Mouse (Mus musculus) small intestine, adult 2 months (tissue): ENCODE measurements around the gene Dapk2.

Source experiments
- CTCF ChIP-seq: fragments of 200-500 bp; IDR thresholded peaks from 2 replicates; pipeline ENCODE4 v1.5.1; 2012; ENCODE audit warnings: low read depth, mild to moderate bottlenecking, control low read depth, inconsistent platforms, low read length, moderate library complexity, mixed read lengths; ENCODE audit not compliant: insufficient replicate concordance, insufficient read length; ENCODE audit errors: extremely low read depth
- POLR2A ChIP-seq: fragments of 200-500 bp; IDR thresholded peaks from 2 replicates; pipeline ENCODE4 v1.6.1; 2012; ENCODE audit warnings: low read depth, mild to moderate bottlenecking, control low read depth, inconsistent platforms, low read length, moderate library complexity

DNA sequence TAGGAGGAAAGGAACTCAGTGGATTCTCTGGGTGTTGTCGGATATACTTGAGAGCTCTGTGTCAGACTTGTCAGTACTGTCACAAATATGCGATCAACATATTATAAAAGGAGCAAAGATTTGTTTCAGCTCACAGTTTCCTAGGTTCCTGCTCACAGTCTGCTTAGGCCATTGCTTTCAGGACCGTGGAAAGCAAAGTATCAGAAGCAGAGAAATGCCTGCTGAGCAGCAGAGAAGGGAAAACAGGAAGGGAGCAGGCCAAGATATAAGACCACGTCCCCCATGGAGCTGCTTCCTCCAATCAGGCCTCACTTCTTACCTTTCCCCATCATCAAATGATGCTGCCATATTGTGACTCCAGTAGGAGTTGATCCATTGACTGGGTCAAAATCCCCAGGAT is 140.8 kb downstream of the Dapk2 start:
- TF ChIP-seq CTCF = no peak
- no peak for TF ChIP-seq POLR2A
